Mouse (Mus musculus) liver, embryonic 14.5 days (tissue): ENCODE measurements at regions not wholly inside any gene's neighbourhood (a gene's known extent, or its start where the extent isn't known, plus 50 kb on each side); places are given as distances from the start of the nearest gene placed in this dataset.

Experiments
- ATAC-seq: fragments of 200-750 bp; cut with Nextera tagmentation; 2 replicates; pipeline ENCODE4 v1.8.0; 2017; ENCODE audit warnings: moderate number of reproducible peaks, mild to moderate bottlenecking, moderate library complexity; ENCODE audit not compliant: insufficient read depth
- DNase-seq, 3 experiments: peaks; one replicate each; pipeline ENCODE4 v3.0.0-alpha.2; 2012 to 2013; ENCODE audit warnings: low read depth in 3 of 3, low spot score in 3 of 3
- H3K27ac ChIP-seq: fragments of 300-500 bp; sonication (generic); 2 replicates; pipeline ENCODE4 v1.5.1; 2014; ENCODE audit warnings: moderate library complexity, mild to moderate bottlenecking, control low read depth, inconsistent platforms
- H3K27me3 ChIP-seq: fragments of 300-500 bp; sonication (generic); 2 replicates; pipeline ENCODE4 v1.6.1; 2014; ENCODE audit warnings: mild to moderate bottlenecking, low read length, moderate library complexity; ENCODE audit not compliant: control insufficient read depth, insufficient read depth
- H3K36me3 ChIP-seq: fragments of 300-500 bp; sonication (generic); replicated peaks from 2 replicates; pipeline ENCODE4 v1.6.1; 2014; ENCODE audit warnings: low read depth; ENCODE audit not compliant: control insufficient read depth, insufficient read depth
- H3K4me1 ChIP-seq, 2 experiments: fragments of 200-500 bp in 1 of 2; fragments of 300-500 bp in 1 of 2; sonication (generic) in 1 of 2; replicated peaks; 2 replicates each; pipeline ENCODE4 v1.6.1; 2012 to 2014; ENCODE audit warnings: antibody characterized with exemption in 1 of 2, inconsistent platforms in 1 of 2, low read length in 1 of 2; ENCODE audit not compliant: control insufficient read depth in 2 of 2, insufficient read depth in 2 of 2
- H3K4me2 ChIP-seq: fragments of 300-500 bp; sonication (generic); 2 replicates; pipeline ENCODE4 v1.6.1; 2014; ENCODE audit warnings: low read depth, mild to moderate bottlenecking, control low read depth, moderate library complexity
- H3K4me3 ChIP-seq, 2 experiments: fragments of 200-500 bp in 1 of 2; fragments of 300-500 bp in 1 of 2; sonication (generic) in 1 of 2; 2 replicates each; pipeline ENCODE4 v1.5.1; 2012 to 2014; ENCODE audit warnings: low read depth in 2 of 2, low read length in 2 of 2, mild to moderate bottlenecking in 2 of 2, control low read depth in 1 of 2, inconsistent platforms in 1 of 2, moderate library complexity in 1 of 2; ENCODE audit not compliant: insufficient read depth in 1 of 2
- H3K9ac ChIP-seq: fragments of 300-500 bp; sonication (generic); replicated peaks from 2 replicates; pipeline ENCODE4 v1.6.1; 2014; ENCODE audit warnings: mild to moderate bottlenecking, control low read depth, moderate library complexity
- H3K9me3 ChIP-seq: fragments of 300-500 bp; sonication (generic); 2 replicates; pipeline ENCODE4 v1.6.1; 2016; ENCODE audit warnings: low read length, mixed read lengths; ENCODE audit not compliant: control insufficient read depth
- CTCF ChIP-seq: IDR thresholded peaks from 2 replicates; pipeline ENCODE4 v1.5.1; 2016; ENCODE audit warnings: antibody characterized with exemption, low read depth, control low read depth
- EP300 ChIP-seq: IDR thresholded peaks from 2 replicates; pipeline ENCODE4 v1.6.1; 2016; ENCODE audit warnings: antibody characterized with exemption, low read depth
- WGBS: fragments of 180-500 bp; shearing (Covaris S2); extraction: QIAGEN DNeasy Blood & Tissue Kit; methylation state at CpG from one replicate; pipeline ENCODE4 v1.1.7; 2014; ENCODE audit not compliant: insufficient replicate concordance; 5-methylcytosine and 5-hydroxymethylcytosine counted together

DNA sequence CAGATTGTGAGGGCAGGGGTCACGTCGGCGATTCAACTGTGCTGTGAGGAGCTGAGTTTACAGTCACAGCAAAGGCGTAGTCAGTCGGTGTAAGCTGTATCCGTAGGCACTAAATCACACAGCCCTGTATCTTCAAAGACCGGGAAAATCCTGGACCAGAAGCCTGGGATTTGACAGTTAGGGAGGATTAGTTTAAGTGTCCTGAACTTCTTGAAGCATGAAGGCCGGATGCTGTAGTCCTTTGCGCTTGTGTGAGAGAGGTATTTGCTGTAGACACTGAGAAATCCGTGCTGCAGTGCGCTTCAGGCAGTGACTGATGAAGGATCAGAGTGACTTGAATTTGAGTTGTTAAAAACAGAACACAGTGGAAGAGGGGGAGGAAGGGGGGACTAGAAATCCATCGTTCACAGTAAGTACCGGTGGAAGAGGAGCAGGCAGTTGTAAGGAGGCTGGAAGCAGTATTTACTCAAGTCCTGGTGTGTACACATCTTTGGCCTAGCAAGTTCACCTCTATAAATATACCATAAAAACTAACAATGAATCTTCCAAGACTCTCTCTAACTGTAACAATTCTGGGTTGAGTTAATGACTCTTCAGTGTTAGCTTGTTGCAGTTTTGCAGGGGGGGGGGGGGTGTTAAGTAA, 107.5 kb upstream of the Ppm1h start:
- no peaks in the 10 kb centered on the region for H3K36me3 ChIP-seq
- DNase-seq (no peak), ATAC-seq (no peak)
- H3K4me1 ChIP-seq, result no peaks in the 10 kb centered on the region; a peak in 1 of 4 replicates
- no peak overlapping the region for H3K27ac ChIP-seq
- no peaks in the 10 kb centered on the region for H3K9me3 ChIP-seq
- TF ChIP-seq CTCF, result no peak
- no peak for TF ChIP-seq EP300
- no peaks in the 10 kb centered on the region for H3K27me3 ChIP-seq
- no peak overlapping the region for H3K4me2 ChIP-seq
- no peak overlapping the region for H3K4me3 ChIP-seq
- WGBS, result 50% methylated on average over 13 of the region's 13 CpGs
- H3K9ac ChIP-seq, result no peak overlapping the region

DNA sequence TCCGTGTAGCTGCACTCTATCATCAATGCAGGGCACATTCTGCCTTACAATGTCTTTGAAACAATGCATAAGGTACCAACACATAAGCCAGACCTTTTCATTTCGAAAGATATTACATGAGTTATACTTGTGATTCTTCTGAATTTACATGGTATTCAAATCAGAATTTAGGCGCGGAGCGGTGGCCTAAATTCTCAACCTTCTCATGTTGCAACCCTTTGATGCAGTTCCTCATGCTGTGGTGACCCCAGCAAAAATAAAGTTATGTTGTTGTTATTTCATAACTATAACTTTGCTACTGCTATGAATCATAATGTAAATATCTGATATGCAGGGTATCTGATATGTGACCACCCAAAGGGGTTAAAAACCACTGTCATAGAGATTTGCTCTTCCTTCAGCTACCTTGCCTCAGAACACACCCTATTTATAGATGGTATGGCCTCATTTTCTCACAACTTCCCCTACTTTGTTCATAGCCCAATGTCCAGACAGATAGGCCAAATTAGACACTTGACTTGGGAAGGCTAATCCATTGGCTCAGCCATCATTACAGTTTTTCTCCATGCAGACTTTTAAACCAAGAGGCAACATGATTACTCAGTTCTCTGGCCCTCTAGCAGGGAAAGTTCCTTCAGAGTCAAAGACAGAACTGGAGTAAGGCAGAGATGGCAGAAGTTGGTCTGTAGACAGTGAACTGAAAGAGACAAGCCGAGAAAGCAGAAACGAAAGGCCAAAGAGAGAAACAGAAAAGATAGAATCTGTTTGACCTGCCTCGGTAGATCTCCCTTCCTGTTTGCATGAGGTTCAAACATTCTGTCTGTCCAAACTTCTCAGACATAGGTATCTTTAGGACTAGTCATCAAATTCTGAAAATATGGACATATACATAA, 102.1 kb upstream of the Ppm1h start:
- DNase-seq (no peak), ATAC-seq (no peak)
- Histone ChIP-seq H3K9ac (no peak overlapping the region), H3K4me1 (no peaks in the 10 kb centered on the region), H3K9me3 (no peaks in the 10 kb centered on the region), H3K27me3 (no peaks in the 10 kb centered on the region), H3K4me3 (no peak overlapping the region), H3K36me3 (no peaks in the 10 kb centered on the region), H3K27ac (no peak overlapping the region), H3K4me2 (no peak overlapping the region)
- TF ChIP-seq EP300 (no peak), CTCF (no peak)
- WGBS, result 66% methylated on average over 8 of the region's 8 CpGs

DNA sequence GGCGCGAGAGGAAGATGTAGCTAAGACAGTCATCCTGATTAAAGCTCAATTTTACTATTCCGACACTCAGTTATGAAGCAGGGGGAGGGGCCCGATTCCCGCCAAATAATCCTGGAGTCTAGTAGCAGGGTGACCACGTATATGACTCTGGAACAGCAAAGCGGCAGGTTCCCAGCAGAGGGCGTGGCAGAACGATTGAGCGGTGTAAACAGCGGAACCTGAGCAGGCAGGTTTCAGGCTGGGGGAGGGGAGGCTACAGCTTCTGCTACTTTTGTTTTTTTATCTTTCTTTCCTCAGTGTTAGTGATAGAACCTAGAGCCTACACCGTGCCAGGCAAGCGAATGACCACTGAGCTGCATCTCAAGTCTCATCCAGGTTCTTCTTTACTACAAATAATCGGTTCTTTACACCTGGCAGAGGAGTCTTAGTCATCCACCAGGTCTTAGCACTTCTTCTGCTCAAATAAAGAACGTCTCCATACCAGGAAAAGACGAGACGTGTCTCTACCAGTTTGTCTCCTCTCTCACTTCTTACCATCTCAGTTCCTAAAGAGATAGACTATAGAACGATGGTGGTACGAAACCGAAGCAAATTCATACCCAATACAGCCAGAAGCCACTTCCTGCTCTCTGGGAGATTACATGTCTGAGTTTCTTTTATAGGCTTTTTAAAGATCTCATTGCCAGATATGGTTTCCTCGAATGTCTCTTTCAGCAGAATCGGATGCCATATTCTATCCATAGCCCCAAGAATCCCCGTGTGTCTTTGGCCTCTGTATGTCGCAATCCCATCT, 100.2 kb upstream of the Ppm1h start:
- TF ChIP-seq CTCF, result peak; percentile 51
- TF ChIP-seq EP300, result no peak
- ATAC-seq, result no peak
- Histone ChIP-seq H3K27ac (no peak overlapping the region), H3K4me1 (no peaks in the 10 kb centered on the region), H3K9ac (no peak overlapping the region), H3K36me3 (no peaks in the 10 kb centered on the region), H3K27me3 (no peaks in the 10 kb centered on the region), H3K9me3 (no peaks in the 10 kb centered on the region), H3K4me2 (no peak overlapping the region), H3K4me3 (no peak overlapping the region)
- 45% methylated on average over 24 of the region's 24 CpGs for WGBS
- DNase-seq, result no peak

DNA sequence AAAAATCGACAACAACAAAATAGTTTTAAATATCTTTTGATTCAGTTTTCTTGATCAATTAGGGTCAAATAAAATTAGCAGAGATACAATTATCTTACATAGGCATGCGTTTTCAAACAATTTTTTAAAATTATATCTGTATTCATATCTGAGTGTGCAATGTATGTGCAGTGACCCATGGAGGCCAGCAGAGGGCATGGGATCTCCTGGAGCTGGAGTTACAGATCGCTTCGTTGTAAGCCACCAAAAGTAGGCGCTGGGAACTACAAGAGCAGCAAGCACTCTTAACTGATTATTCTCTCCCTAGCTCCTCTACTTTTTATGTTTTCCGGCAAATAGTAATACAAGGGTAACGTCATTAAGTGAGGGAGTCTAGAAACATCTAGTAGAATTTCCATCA, 97.5 kb upstream of the Ppm1h start:
- peak; percentile 23 for TF ChIP-seq CTCF
- no peak for TF ChIP-seq EP300
- WGBS, result 63% methylated on average over 7 of the region's 7 CpGs
- Histone ChIP-seq H3K9ac (no peak overlapping the region), H3K9me3 (no peaks in the 10 kb centered on the region), H3K27me3 (no peaks in the 10 kb centered on the region), H3K27ac (no peak overlapping the region), H3K36me3 (no peaks in the 10 kb centered on the region), H3K4me2 (no peak overlapping the region), H3K4me3 (no peak overlapping the region), H3K4me1 (no peaks in the 10 kb centered on the region)
- ATAC-seq, result no peak
- no peak for DNase-seq

DNA sequence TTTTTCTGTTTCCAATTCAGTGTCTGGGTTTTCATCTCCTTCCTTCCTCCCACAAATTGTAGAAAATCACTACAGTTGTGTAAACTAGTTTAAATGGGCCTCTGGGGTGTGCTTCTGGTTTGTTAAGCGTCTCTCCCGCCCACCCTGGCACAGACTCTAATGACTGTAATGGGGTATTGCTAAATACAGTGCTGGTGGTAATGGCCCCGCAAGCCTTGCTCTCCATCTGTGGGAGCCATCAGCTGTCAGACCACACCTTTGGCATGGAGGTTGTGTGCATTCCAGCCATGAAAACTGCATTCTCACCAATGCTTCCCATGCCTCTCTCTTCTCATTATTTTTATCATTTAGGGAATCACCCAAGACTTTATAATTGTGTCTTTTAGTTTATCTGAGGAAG, 91.0 kb upstream of the Ppm1h start:
- Histone ChIP-seq H3K4me2 (no peak overlapping the region), H3K9me3 (no peaks in the 10 kb centered on the region), H3K36me3 (no peaks in the 10 kb centered on the region), H3K4me1 (no peaks in the 10 kb centered on the region), H3K27ac (no peak overlapping the region), H3K9ac (no peak overlapping the region), H3K4me3 (no peak overlapping the region), H3K27me3 (no peaks in the 10 kb centered on the region)
- ATAC-seq (no peak), DNase-seq (no peak)
- TF ChIP-seq CTCF, result no peak
- TF ChIP-seq EP300, result no peak
- WGBS, result 48% methylated on average over 3 of the region's 3 CpGs
